Mouse (Mus musculus) bone marrow macrophage, adult 2 months (primary cell): ENCODE measurements around the gene Srms.

ENCODE experiments used
- CTCF ChIP-seq: IDR thresholded peaks from 2 replicates; pipeline ENCODE4 v1.5.1; 2012; ENCODE audit warnings: low read depth, mild to moderate bottlenecking, low read length, moderate library complexity
- POLR2A ChIP-seq: IDR thresholded peaks from 2 replicates; pipeline ENCODE4 v1.6.1; 2012; ENCODE audit warnings: mild to moderate bottlenecking, low read depth, low read length, borderline replicate concordance

- no peak for TF ChIP-seq CTCF
- TF ChIP-seq POLR2A: no peak
Observed at GRCm38 (mm10) chr2:181189321-181189720, 23.7 kb downstream of the Srms start.
